Mouse (Mus musculus): ENCODE measurements around the gene Gm5797. TPM values are rescaled to one million over a fixed set of nuclear protein-coding genes. Genes with fewer than 3 reads are reported as not detected.
A peak's percentile ranks its signal among the peaks of the same experiment; 100 is the strongest.
"Not testable (repeated sequence)": the region's sequence is repeated elsewhere in the genome, so short reads cannot be mapped to it uniquely, and the experiment has no call there.

Gene Gm5797
- total RNA-seq (2012; rRNA removed), result not detected in 2 replicates
- total RNA-seq (2014; rRNA removed), result not detected in 2 replicates
- polyA plus RNA-seq (2012; ENCODE audit: insufficient read length, low read depth), result not detected in 2 replicates

- H3K4me2 ChIP-seq (ENCODE audit: insufficient read depth, low read depth, poor library complexity, severe bottlenecking); in situ Hi-C loops (cut with MboI; ENCODE audit: low pct_ligation_motif_present, low pct_unique_long_range_greater_than_20kb, low sequenced_read_pairs); H3K9me3 ChIP-seq (replicated peaks; ENCODE audit: low read length); H3K9ac ChIP-seq (ENCODE audit: insufficient read depth, low read depth); dilution Hi-C loops (cut with MboI; ENCODE audit: extremely low pct_ligation_motif_present, extremely low pct_unique_long_range_greater_than_20kb, low sequenced_read_pairs); H3K4me3 ChIP-seq (replicated peaks in 1 of 3; ENCODE audit: low read depth in 2 of 3, low read length in 2 of 3, poor library complexity in 1 of 3); H3K4me1 ChIP-seq (ENCODE audit: control insufficient read depth in 1 of 2, insufficient read depth in 2 of 2); DNase-seq (ENCODE audit: extremely low read depth); H3K36me3 ChIP-seq (replicated peaks in 1 of 2; ENCODE audit: control insufficient read depth in 1 of 2, insufficient read depth in 1 of 2, low read length in 1 of 2); H3K27me3 ChIP-seq (replicated peaks); H3K27ac ChIP-seq (ENCODE audit: insufficient read depth, low read depth); H3K79me2 ChIP-seq (replicated peaks; ENCODE audit: control insufficient read depth, extremely low read depth, insufficient read depth, poor library complexity, severe bottlenecking): not testable (repeated sequence)
These were observed at the start of gene Gm5797 for GRCm38 (mm10) chr14:7332295-7332694. Gm5797 (minus strand) TSS chr14:7332395.

GRCm38 (mm10) chr14:7365034-7365433, 32.8 kb upstream of the Gm5797 start, which contains the start of gene Gm8374:
Gm8374 (minus strand) TSS chr14:7365134.
- H3K9ac ChIP-seq (ENCODE audit: insufficient read depth, low read depth); dilution Hi-C loops (cut with MboI; ENCODE audit: extremely low pct_ligation_motif_present, extremely low pct_unique_long_range_greater_than_20kb, low sequenced_read_pairs); DNase-seq (ENCODE audit: extremely low read depth); in situ Hi-C loops (cut with MboI; ENCODE audit: low pct_ligation_motif_present, low pct_unique_long_range_greater_than_20kb, low sequenced_read_pairs); H3K9me3 ChIP-seq (replicated peaks; ENCODE audit: low read length); H3K27ac ChIP-seq (ENCODE audit: insufficient read depth, low read depth); H3K36me3 ChIP-seq (replicated peaks in 1 of 2; ENCODE audit: control insufficient read depth in 1 of 2, insufficient read depth in 1 of 2, low read length in 1 of 2); H3K27me3 ChIP-seq (replicated peaks); H3K79me2 ChIP-seq (replicated peaks; ENCODE audit: control insufficient read depth, extremely low read depth, insufficient read depth, poor library complexity, severe bottlenecking); H3K4me3 ChIP-seq (replicated peaks in 1 of 3; ENCODE audit: low read depth in 2 of 3, low read length in 2 of 3, poor library complexity in 1 of 3); H3K4me2 ChIP-seq (ENCODE audit: insufficient read depth, low read depth, poor library complexity, severe bottlenecking); H3K4me1 ChIP-seq (ENCODE audit: control insufficient read depth in 1 of 2, insufficient read depth in 2 of 2): not testable (repeated sequence)

DNA sequence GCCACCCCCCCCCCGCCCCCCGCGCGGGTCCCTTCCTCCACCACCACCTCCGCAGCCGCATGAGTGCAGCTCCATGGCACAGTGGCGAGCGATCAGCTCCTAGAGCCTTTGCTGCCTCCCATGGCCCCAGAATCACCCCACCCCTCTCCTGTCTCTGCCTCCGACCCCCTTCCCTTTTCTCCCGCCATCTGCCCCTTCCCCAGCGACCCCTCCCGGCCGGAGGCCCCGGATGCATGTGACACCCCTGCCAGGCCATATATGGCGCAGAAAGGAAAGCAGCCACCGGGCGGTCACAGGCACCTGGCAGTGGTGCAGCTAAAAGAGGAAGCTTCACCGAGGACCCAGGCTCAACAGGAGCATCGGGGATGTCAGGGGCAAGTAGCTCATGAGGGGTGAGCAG, 17.1 kb downstream of the Gm5797 start:
- dilution Hi-C loops (cut with MboI; ENCODE audit: extremely low pct_ligation_motif_present, extremely low pct_unique_long_range_greater_than_20kb, low sequenced_read_pairs); H3K9me3 ChIP-seq (replicated peaks; ENCODE audit: low read length); H3K4me1 ChIP-seq (ENCODE audit: control insufficient read depth in 1 of 2, insufficient read depth in 2 of 2); H3K27ac ChIP-seq (ENCODE audit: insufficient read depth, low read depth); in situ Hi-C loops (cut with MboI; ENCODE audit: low pct_ligation_motif_present, low pct_unique_long_range_greater_than_20kb, low sequenced_read_pairs); H3K27me3 ChIP-seq (replicated peaks); H3K36me3 ChIP-seq (replicated peaks in 1 of 2; ENCODE audit: control insufficient read depth in 1 of 2, insufficient read depth in 1 of 2, low read length in 1 of 2); H3K9ac ChIP-seq (ENCODE audit: insufficient read depth, low read depth); H3K4me3 ChIP-seq (replicated peaks in 1 of 3; ENCODE audit: low read depth in 2 of 3, low read length in 2 of 3, poor library complexity in 1 of 3); H3K4me2 ChIP-seq (ENCODE audit: insufficient read depth, low read depth, poor library complexity, severe bottlenecking); H3K79me2 ChIP-seq (replicated peaks; ENCODE audit: control insufficient read depth, extremely low read depth, insufficient read depth, poor library complexity, severe bottlenecking): not testable (repeated sequence)
- DNase-seq (ENCODE audit: extremely low read depth), result peak; percentile 0

DNA sequence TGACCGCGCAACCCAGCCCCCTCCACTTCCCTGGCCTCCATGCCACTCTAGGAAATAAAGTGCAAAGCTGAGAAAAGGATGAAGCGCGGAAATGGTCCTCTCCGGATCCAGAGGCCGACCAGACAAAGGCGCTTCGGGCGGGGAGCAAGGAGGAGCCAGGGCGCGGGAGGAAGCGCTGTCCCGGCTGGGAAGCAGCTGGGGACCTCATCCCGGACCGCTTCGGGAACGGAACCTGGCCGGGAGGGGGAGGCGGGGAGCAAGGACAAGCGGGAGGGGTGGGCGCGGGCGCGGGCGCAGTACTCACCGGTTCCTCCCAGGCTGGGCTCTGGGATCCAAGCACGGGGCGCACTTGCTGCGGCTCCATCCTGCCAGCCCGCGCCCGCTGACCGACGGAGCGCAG, 17.5 kb downstream of the Gm5797 start, which contains the start of gene Gm3739:
Gene Gm3739, minus strand, starts transcription at position 389 of the 400 bp plus-strand sequence.
- H3K27ac ChIP-seq (ENCODE audit: insufficient read depth, low read depth); H3K27me3 ChIP-seq (replicated peaks); H3K79me2 ChIP-seq (replicated peaks; ENCODE audit: control insufficient read depth, extremely low read depth, insufficient read depth, poor library complexity, severe bottlenecking); dilution Hi-C loops (cut with MboI; ENCODE audit: extremely low pct_ligation_motif_present, extremely low pct_unique_long_range_greater_than_20kb, low sequenced_read_pairs); H3K9ac ChIP-seq (ENCODE audit: insufficient read depth, low read depth); H3K4me1 ChIP-seq (ENCODE audit: control insufficient read depth in 1 of 2, insufficient read depth in 2 of 2); H3K4me3 ChIP-seq (replicated peaks in 1 of 3; ENCODE audit: low read depth in 2 of 3, low read length in 2 of 3, poor library complexity in 1 of 3); H3K36me3 ChIP-seq (replicated peaks in 1 of 2; ENCODE audit: control insufficient read depth in 1 of 2, insufficient read depth in 1 of 2, low read length in 1 of 2); H3K4me2 ChIP-seq (ENCODE audit: insufficient read depth, low read depth, poor library complexity, severe bottlenecking); in situ Hi-C loops (cut with MboI; ENCODE audit: low pct_ligation_motif_present, low pct_unique_long_range_greater_than_20kb, low sequenced_read_pairs); DNase-seq (ENCODE audit: extremely low read depth); H3K9me3 ChIP-seq (replicated peaks; ENCODE audit: low read length): not testable (repeated sequence)

Other genes with a start within 250 kb of the Gm5797 start
- gene Gm3696, start 231.8 kb downstream of the Gm5797 start, total RNA-seq (2012; rRNA removed), result not detected in 2 replicates
- not detected in 2 replicates for gene Gm3696, start 231.8 kb downstream of the Gm5797 start, total RNA-seq (2014; rRNA removed)
- not detected in 2 replicates for gene Gm3696, start 231.8 kb downstream of the Gm5797 start, polyA plus RNA-seq (2012; ENCODE audit: insufficient read length, low read depth)
- not detected in 2 replicates for gene Gm6676, start 207.0 kb downstream of the Gm5797 start, total RNA-seq (2012; rRNA removed)
- not detected in 2 replicates for gene Gm6676, start 207.0 kb downstream of the Gm5797 start, total RNA-seq (2014; rRNA removed)
- gene Gm6676, start 207.0 kb downstream of the Gm5797 start, polyA plus RNA-seq (2012; ENCODE audit: insufficient read length, low read depth), result not detected in 2 replicates
- not detected in 2 replicates for gene Gm3512, start 157.9 kb downstream of the Gm5797 start, total RNA-seq (2012; rRNA removed)
- gene Gm3512, start 157.9 kb downstream of the Gm5797 start, total RNA-seq (2014; rRNA removed), result not detected in 2 replicates
- not detected in 2 replicates for gene Gm3512, start 157.9 kb downstream of the Gm5797 start, polyA plus RNA-seq (2012; ENCODE audit: insufficient read length, low read depth)
- not detected in 2 replicates for gene Gm16434, start 137.9 kb downstream of the Gm5797 start, total RNA-seq (2012; rRNA removed)
- not detected in 2 replicates for gene Gm16434, start 137.9 kb downstream of the Gm5797 start, total RNA-seq (2014; rRNA removed)
- gene Gm16434, start 137.9 kb downstream of the Gm5797 start, polyA plus RNA-seq (2012; ENCODE audit: insufficient read length, low read depth), result not detected in 2 replicates
- gene Gm3727, start 67.7 kb downstream of the Gm5797 start, total RNA-seq (2012; rRNA removed), result not detected in 2 replicates
- not detected in 2 replicates for gene Gm3727, start 67.7 kb downstream of the Gm5797 start, total RNA-seq (2014; rRNA removed)
- gene Gm3727, start 67.7 kb downstream of the Gm5797 start, polyA plus RNA-seq (2012; ENCODE audit: insufficient read length, low read depth), result not detected in 2 replicates
- not detected in 2 replicates for gene Gm3739, start 17.3 kb downstream of the Gm5797 start, total RNA-seq (2012; rRNA removed)
- gene Gm3739, start 17.3 kb downstream of the Gm5797 start, total RNA-seq (2014; rRNA removed), result 0.11 and 0.19 TPM in 2 replicates
- not detected in 2 replicates for gene Gm3739, start 17.3 kb downstream of the Gm5797 start, polyA plus RNA-seq (2012; ENCODE audit: insufficient read length, low read depth)
- not detected in 2 replicates for gene Gm8374, start 32.7 kb upstream of the Gm5797 start, total RNA-seq (2012; rRNA removed)
- not detected in 2 replicates for gene Gm8374, start 32.7 kb upstream of the Gm5797 start, total RNA-seq (2014; rRNA removed)
- not detected in 2 replicates for gene Gm8374, start 32.7 kb upstream of the Gm5797 start, polyA plus RNA-seq (2012; ENCODE audit: insufficient read length, low read depth)
- not detected in 2 replicates for gene Gm3755, start 118.5 kb upstream of the Gm5797 start, total RNA-seq (2012; rRNA removed)
- not detected in 2 replicates for gene Gm3755, start 118.5 kb upstream of the Gm5797 start, total RNA-seq (2014; rRNA removed)
- gene Gm3755, start 118.5 kb upstream of the Gm5797 start, polyA plus RNA-seq (2012; ENCODE audit: insufficient read length, low read depth), result not detected in 2 replicates
- gene Gm3752, start 151.4 kb upstream of the Gm5797 start, total RNA-seq (2012; rRNA removed), result not detected in 2 replicates
- gene Gm3752, start 151.4 kb upstream of the Gm5797 start, total RNA-seq (2014; rRNA removed), result 0.28 TPM in 1 of 2 replicates, not detected in the other
- 0.22 TPM in 1 of 2 replicates, not detected in the other for gene Gm3752, start 151.4 kb upstream of the Gm5797 start, polyA plus RNA-seq (2012; ENCODE audit: insufficient read length, low read depth)
- not detected in 2 replicates for gene Gm3558, start 236.2 kb upstream of the Gm5797 start, total RNA-seq (2012; rRNA removed)
- not detected in 2 replicates for gene Gm3558, start 236.2 kb upstream of the Gm5797 start, total RNA-seq (2014; rRNA removed)
- gene Gm3558, start 236.2 kb upstream of the Gm5797 start, polyA plus RNA-seq (2012; ENCODE audit: insufficient read length, low read depth), result not detected in 2 replicates